Mouse (Mus musculus) liver, postnatal 0 days (tissue): ENCODE data around the gene Dffa. TPM values are rescaled to one million over a fixed set of nuclear protein-coding genes. Genes with fewer than 3 reads are reported as not detected.
A peak's percentile ranks its signal among the peaks of the same experiment; 100 is the strongest.

ENCODE experiments used
- ATAC-seq: fragments of 200-750 bp; cut with Nextera tagmentation; 2 replicates; pipeline ENCODE4 v1.8.0; 2017; ENCODE audit warnings: mild to moderate bottlenecking, moderate library complexity
- DNase-seq: peaks from one replicate; pipeline ENCODE4 v3.0.0-alpha.2; 2016
- H3K27ac ChIP-seq: fragments of 300-500 bp; sonication (generic); 2 replicates; pipeline ENCODE4 v1.5.1; 2014; ENCODE audit warnings: antibody characterized with exemption, moderate library complexity, mild to moderate bottlenecking, low read depth
- H3K27me3 ChIP-seq: fragments of 300-500 bp; sonication (generic); 2 replicates; pipeline ENCODE4 v1.6.1; 2014; ENCODE audit warnings: low read length, control low read depth, mixed read lengths; ENCODE audit not compliant: insufficient read depth
- H3K36me3 ChIP-seq: fragments of 300-500 bp; sonication (generic); replicated peaks from 2 replicates; pipeline ENCODE4 v1.6.1; 2014; ENCODE audit warnings: mild to moderate bottlenecking, control low read depth, low read length, moderate library complexity, mixed read lengths; ENCODE audit not compliant: insufficient read depth
- H3K4me1 ChIP-seq: fragments of 300-500 bp; sonication (generic); 2 replicates; pipeline ENCODE4 v1.6.1; 2014; ENCODE audit warnings: antibody characterized with exemption, mild to moderate bottlenecking, control low read depth; ENCODE audit not compliant: insufficient read depth
- H3K4me2 ChIP-seq: fragments of 300-500 bp; sonication (generic); 2 replicates; pipeline ENCODE4 v1.6.1; 2014; ENCODE audit warnings: low read depth, mild to moderate bottlenecking, low read length, moderate library complexity, mixed read lengths
- H3K4me3 ChIP-seq: fragments of 300-500 bp; sonication (generic); 2 replicates; pipeline ENCODE4 v1.5.1; 2014; ENCODE audit warnings: low read depth, low read length
- H3K9ac ChIP-seq: fragments of 300-500 bp; sonication (generic); replicated peaks from 2 replicates; pipeline ENCODE4 v1.6.1; 2014; ENCODE audit warnings: mild to moderate bottlenecking, moderate library complexity
- H3K9me3 ChIP-seq: fragments of 300-500 bp; sonication (generic); 2 replicates; pipeline ENCODE4 v1.6.1; 2016; ENCODE audit warnings: mild to moderate bottlenecking, control low read depth, low read length, mixed read lengths
- CTCF ChIP-seq: sonication (generic); IDR thresholded peaks from 2 replicates; pipeline ENCODE4 v1.5.1; 2016; ENCODE audit warnings: antibody characterized with exemption, low read depth
- EP300 ChIP-seq: IDR thresholded peaks from 2 replicates; pipeline ENCODE4 v1.6.1; 2016; ENCODE audit warnings: antibody characterized with exemption, low read depth, mild to moderate bottlenecking
- WGBS: fragments of 180-500 bp; shearing (Covaris S2); extraction: QIAGEN DNeasy Blood & Tissue Kit; methylation state at CpG from one replicate; pipeline ENCODE4 v1.1.7; 2014; ENCODE audit not compliant: insufficient replicate concordance; 5-methylcytosine and 5-hydroxymethylcytosine counted together
- polyA plus RNA-seq: library from polyadenylated mRNA; unstranded; fragments of >200 nt; fragmentation: Nextera tagmentation; extraction: Ambion mirVana; gene quantifications from 2 replicates; pipeline ENCODE4 v1.2.1, GENCODE M21; 2015

Gene Dffa
- polyA plus RNA-seq, 1 experiment from 2014 or later = 13.4 TPM

DNA sequence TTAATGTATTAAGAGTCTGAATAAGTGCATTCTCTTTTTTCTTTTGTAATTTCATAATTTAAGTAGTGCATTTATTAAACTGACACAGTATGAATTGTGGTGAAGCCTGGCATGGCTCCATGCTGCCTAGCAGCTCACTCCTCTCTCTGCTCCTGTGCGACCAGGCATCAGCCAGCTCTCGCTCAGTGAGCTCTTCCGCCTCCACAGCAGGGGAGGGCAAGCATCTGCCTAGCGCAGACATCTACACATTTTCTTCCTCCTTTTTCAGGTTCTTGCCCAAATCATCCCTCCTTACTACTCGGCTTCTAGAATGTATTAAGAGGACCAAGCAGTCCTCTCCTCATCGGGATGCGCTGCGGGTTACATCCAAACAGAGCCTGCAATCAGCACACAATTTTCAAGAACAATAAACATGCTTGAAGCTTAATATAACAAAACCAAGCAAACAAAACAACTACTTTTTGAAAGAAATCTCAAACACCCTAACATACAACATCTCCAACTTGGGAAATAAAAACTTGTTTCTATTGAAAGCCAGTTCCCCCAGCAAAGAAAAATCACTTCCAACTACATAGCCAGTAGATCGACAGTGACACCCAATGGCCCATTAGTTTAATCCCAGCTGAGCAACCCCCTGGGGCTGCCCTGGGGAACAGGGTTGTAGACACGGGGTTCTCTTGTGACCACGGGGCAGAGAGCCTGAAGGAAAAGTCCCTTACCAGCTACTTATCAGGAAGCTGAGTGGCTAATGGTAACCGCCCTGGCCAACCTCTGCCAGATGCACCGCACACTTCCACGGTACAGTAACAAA, 43.1 kb upstream of the Dffa start:
- Histone ChIP-seq H3K27ac (no peak overlapping the region), H3K4me2 (no peak overlapping the region), H3K4me1 (peaks cover 3% of the 10 kb centered on the region), H3K4me3 (no peak overlapping the region), H3K36me3 (no peaks in the 10 kb centered on the region), H3K27me3 (no peaks in the 10 kb centered on the region), H3K9me3 (no peaks in the 10 kb centered on the region), H3K9ac (no peak overlapping the region)
- TF ChIP-seq EP300 (no peak), CTCF (0 out of 2 replicates have a peak, but pooled peaks have one; percentile 14)
- no peak for DNase-seq
- ATAC-seq = no peak
- WGBS = 73% methylated on average over 14 of the region's 14 CpGs

DNA sequence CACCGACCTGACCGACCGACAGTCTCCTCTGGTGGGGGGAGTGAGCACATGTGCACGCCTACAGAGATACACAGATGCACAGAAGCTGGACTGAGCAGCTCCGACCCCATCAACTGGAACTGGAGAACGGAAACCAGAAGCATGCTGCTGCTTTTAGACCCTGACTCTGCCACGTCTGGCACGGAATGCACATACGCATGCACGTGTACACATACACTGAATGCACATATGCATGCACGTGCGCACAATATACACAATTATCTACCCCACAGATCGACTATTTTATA, 42.6 kb upstream of the Dffa start:
- DNase-seq (no peak), ATAC-seq (no peak)
- Histone ChIP-seq H3K4me3 (no peak overlapping the region), H3K9me3 (no peaks in the 10 kb centered on the region), H3K4me2 (no peak overlapping the region), H3K4me1 (peaks cover 3% of the 10 kb centered on the region), H3K9ac (no peak overlapping the region), H3K27ac (no peak overlapping the region), H3K36me3 (no peaks in the 10 kb centered on the region), H3K27me3 (no peaks in the 10 kb centered on the region)
- WGBS = 79% methylated on average over 13 of the region's 13 CpGs
- no peak for TF ChIP-seq CTCF

DNA sequence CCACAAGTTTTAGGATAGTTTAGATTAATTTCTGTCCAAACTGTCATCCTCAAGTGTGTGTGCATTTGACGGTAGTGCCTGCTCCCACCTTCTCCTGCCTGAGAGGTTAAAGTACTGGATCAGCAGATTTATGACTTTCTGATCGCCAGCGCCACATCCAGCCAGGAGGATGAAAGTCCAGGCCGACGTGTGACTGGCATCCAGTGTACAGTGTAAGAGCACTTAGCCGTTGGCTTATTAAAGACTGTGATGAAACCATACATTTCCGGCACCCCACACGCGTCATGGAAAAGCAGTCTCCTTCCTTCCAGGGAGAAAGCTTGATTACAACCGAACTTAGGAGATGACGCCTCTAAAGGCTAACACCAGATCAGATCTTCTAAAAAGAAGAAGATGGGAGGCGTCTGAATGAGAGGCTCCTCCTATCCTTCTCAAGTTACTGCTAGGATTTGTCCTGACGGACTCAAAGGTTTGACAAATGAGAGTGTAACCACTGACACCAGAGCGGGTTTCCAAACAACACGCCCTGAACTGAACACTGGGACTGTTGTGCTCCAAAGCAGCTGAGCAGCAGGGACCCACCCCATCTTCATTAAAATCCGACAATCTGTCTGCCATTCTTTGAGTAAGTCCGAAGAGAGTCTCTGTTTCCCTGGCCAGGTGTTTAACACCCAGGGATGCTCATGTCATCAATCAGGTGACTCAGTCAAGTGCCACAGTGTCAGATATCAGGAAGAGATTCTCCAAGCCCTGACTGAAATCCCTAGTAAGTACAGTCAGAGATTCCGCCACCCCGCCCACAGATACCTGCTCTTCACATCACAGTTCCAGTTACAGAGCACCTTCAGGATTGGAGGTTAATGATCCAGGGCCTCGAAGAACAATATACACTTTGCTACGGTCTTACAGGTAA, 41.3 kb upstream of the Dffa start:
- Histone ChIP-seq H3K9me3 (no peaks in the 10 kb centered on the region), H3K27ac (no peak overlapping the region), H3K36me3 (no peaks in the 10 kb centered on the region; the same call in 1 of the 2 replicates), H3K4me2 (no peak overlapping the region), H3K27me3 (no peaks in the 10 kb centered on the region), H3K9ac (no peak overlapping the region), H3K4me3 (no peak overlapping the region), H3K4me1 (no peaks in the 10 kb centered on the region)
- 80% methylated on average over 21 of the region's 21 CpGs for WGBS
- TF ChIP-seq CTCF (no peak), EP300 (no peak)
- DNase-seq = no peak
- no peak for ATAC-seq

DNA sequence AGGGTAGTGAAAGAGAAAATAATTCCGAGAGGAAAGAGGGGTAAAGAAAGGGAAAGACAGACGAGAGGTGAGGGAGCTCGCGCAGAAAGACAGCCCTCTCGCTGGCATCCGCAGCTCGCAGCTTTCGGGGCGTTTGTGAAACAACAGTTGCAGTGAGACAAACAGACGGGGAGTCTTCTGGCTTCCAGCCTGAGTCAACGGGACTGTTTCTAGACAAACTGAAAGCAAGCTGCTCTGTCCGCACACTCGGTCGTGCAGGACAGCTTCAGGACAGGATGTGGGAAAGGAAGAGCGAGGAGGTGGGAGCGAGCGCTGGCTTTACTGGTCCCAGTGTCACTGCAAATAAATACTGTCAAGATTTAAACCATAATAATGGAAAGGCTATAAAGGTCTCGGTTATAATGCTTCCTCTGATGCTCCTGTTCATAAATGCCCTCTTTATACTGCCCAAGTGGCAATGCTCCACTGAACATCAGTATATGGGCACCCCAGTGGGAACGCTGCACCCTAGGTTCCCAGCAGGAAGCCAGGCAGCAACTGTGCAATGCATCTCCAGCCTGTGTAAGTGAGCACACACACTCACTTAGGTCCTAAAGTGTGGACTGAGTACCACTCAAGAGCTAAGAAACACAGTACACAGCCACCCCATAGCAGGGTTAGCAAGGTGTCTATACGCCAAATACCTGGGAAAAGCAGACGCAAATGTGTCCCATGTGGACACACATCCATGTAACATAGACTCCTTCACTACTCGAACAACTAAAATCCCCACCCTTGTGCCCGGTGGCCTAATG, 39.7 kb upstream of the Dffa start:
- ATAC-seq (no peak), DNase-seq (no peak)
- no peak overlapping the region for H3K9ac ChIP-seq

DNA sequence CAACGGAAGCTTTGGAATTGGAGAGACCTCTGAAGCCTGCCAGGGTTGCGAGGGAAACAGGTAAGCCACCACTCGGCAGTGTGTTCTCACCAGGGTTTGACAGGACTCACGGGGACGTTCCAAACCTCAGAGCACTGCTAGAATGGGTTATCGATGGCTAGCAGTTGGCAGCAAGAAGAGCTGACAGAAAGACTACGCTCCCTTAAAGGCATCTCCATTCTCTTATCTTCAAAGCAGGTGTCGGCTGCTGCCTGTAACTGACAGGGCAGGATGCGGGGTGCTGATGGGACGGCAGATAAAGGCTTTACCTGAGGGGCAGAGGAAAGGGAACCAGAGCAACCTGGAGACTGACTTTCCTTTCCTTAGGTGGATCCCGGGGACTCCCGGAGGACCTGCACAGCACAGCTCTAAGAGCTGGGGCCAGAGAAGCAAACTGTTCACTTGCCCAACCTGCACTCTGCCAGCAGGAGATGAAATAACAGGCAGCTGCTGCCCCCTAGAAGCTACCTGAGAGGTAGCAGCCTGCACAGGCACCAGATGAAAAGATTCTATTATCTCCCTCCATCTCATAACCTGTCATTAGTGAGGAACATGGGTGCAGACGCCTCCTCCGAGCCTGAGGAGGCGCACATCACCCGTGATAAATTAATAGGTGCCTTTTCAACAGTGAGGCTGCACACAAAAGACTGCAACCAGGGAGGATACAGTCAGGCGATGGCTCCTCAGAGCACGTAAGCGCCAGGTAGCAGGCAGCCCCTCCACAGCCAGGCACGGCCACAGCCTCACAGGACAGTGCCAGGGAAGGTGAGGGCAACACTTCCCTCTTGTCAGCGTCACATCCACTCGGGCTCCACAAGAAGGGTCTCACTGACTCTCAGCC, 37.0 kb upstream of the Dffa start:
- WGBS = 79% methylated on average over 22 of the region's 22 CpGs
- H3K4me1 ChIP-seq = no peaks in the 10 kb centered on the region
- DNase-seq = no peak
- TF ChIP-seq EP300 (no peak), CTCF (peak; percentile 34)
- H3K4me2 ChIP-seq = no peak overlapping the region
- no peak for ATAC-seq
- no peaks in the 10 kb centered on the region for H3K27me3 ChIP-seq
- no peak overlapping the region for H3K4me3 ChIP-seq
- H3K9me3 ChIP-seq = no peaks in the 10 kb centered on the region
- H3K27ac ChIP-seq = no peak overlapping the region
- H3K36me3 ChIP-seq = peaks cover 8% of the 10 kb centered on the region
- no peak overlapping the region for H3K9ac ChIP-seq

More for the DNA sequence above, 39.7 kb upstream of the Dffa start:
- Histone ChIP-seq H3K36me3 (peaks cover 6% of the 10 kb centered on the region), H3K9me3 (no peaks in the 10 kb centered on the region), H3K27ac (no peak overlapping the region), H3K4me2 (no peak overlapping the region), H3K4me3 (no peak overlapping the region), H3K4me1 (no peaks in the 10 kb centered on the region), H3K27me3 (no peaks in the 10 kb centered on the region)
- WGBS = 74% methylated on average over 23 of the region's 23 CpGs
- no peak for TF ChIP-seq CTCF
- TF ChIP-seq EP300 = no peak
